Mouse (Mus musculus) cerebellum, adult (tissue): ENCODE results near the gene Ndufa5.

ENCODE experiments used
- ATAC-seq: cut with Nextera tagmentation; 2 replicates; pipeline ENCODE4 v1.9.2; 2017; ENCODE audit warnings: mild to moderate bottlenecking, moderate library complexity, mixed read lengths; ENCODE audit not compliant: insufficient number of reproducible peaks, low FRiP score, low TSS enrichment

Ndufa5 gene

GRCm38 (mm10) chr6:24527155-24528063, at the start of gene Ndufa5:
Ndufa5 (minus strand) TSS chr6:24528013.
- peak; percentile 95 for ATAC-seq

GRCm38 (mm10) chr6:24573319-24573718, 45.5 kb upstream of the Ndufa5 start:
- ATAC-seq = no peak

GRCm38 (mm10) chr6:24572431-24572830, 44.6 kb upstream of the Ndufa5 start:
- no peak for ATAC-seq

- no peak for ATAC-seq
Observed at GRCm38 (mm10) chr6:24571126-24571525, 43.3 kb upstream of the Ndufa5 start.

- no peak for ATAC-seq
Observed at GRCm38 (mm10) chr6:24570278-24570677, 42.5 kb upstream of the Ndufa5 start.

GRCm38 (mm10) chr6:24569711-24570110, 41.9 kb upstream of the Ndufa5 start:
- ATAC-seq = no peak

- no peak for ATAC-seq
Observed at GRCm38 (mm10) chr6:24568963-24569362, 41.1 kb upstream of the Ndufa5 start.

GRCm38 (mm10) chr6:24564886-24565285, 37.1 kb upstream of the Ndufa5 start:
- ATAC-seq = no peak

- peak; percentile 66; the same call in 1 of the 2 replicates for ATAC-seq
Observed at GRCm38 (mm10) chr6:24564081-24564480, 36.3 kb upstream of the Ndufa5 start.

GRCm38 (mm10) chr6:24555488-24555887, 27.7 kb upstream of the Ndufa5 start:
- no peak for ATAC-seq

GRCm38 (mm10) chr6:24554427-24555086, 26.7 kb upstream of the Ndufa5 start:
- ATAC-seq = no peak

- no peak for ATAC-seq
Observed at GRCm38 (mm10) chr6:24552046-24552445, 24.2 kb upstream of the Ndufa5 start.

GRCm38 (mm10) chr6:24549801-24550200, 22.0 kb upstream of the Ndufa5 start:
- no peak for ATAC-seq

- ATAC-seq = no peak
Observed at GRCm38 (mm10) chr6:24546716-24547420, 19.1 kb upstream of the Ndufa5 start.

- ATAC-seq = peak; percentile 77
Observed at GRCm38 (mm10) chr6:24543119-24543591, 15.3 kb upstream of the Ndufa5 start.

- ATAC-seq = peak; percentile 80
Observed at GRCm38 (mm10) chr6:24542393-24542792, 14.6 kb upstream of the Ndufa5 start.

GRCm38 (mm10) chr6:24540106-24540505, 12.3 kb upstream of the Ndufa5 start:
- no peak for ATAC-seq

- ATAC-seq = no peak
Observed at GRCm38 (mm10) chr6:24538435-24538834, 10.6 kb upstream of the Ndufa5 start.

- ATAC-seq = no peak
Observed at GRCm38 (mm10) chr6:24532804-24533203, 5.0 kb upstream of the Ndufa5 start.

GRCm38 (mm10) chr6:24530711-24531420, 3.1 kb upstream of the Ndufa5 start:
- no peak for ATAC-seq
